Mouse (Mus musculus): Measurements from ENCODE around the gene Spata25. TPM values are rescaled to one million over a fixed set of nuclear protein-coding genes. Genes with fewer than 3 reads are reported as not detected.
A peak's percentile ranks its signal among the peaks of the same experiment; 100 is the strongest.

Spata25 gene
- polyA plus RNA-seq, 1 experiment from 2014 or later, result not detected

GRCm38 (mm10) chr2:164793236-164793635 is 35.1 kb downstream of the Spata25 start:
- WGBS, result 75% methylated on average over 3 of the region's 3 CpGs

GRCm38 (mm10) chr2:164792400-164793190 is 35.7 kb downstream of the Spata25 start:
- Histone ChIP-seq H3K9ac (ENCODE audit: low read length) (no peak overlapping the region), H3K36me3 (ENCODE audit: control insufficient read depth, insufficient read depth, low read length) (peaks cover 73% of the 10 kb centered on the region), H3K9me3 (ENCODE audit: control insufficient read depth, low read length) (no peaks in the 10 kb centered on the region), H3K4me2 (ENCODE audit: low read length) (no peak overlapping the region), H3K4me3 (ENCODE audit: low read depth, low read length) (no peak overlapping the region), H3K27me3 (replicated peaks; ENCODE audit: control insufficient read depth, insufficient read depth, low read length) (no peaks in the 10 kb centered on the region), H3K4me1 (replicated peaks; ENCODE audit: control insufficient read depth, insufficient read depth, low read length) (no peaks in the 10 kb centered on the region), H3K27ac (ENCODE audit: low read depth) (no peak overlapping the region)
- ATAC-seq (replicated peaks; ENCODE audit: low FRiP score, low TSS enrichment, low read depth) (no peak), DNase-seq (ENCODE audit: low spot score) (no peak)
- 90% methylated on average over 12 of the region's 12 CpGs for WGBS

More at GRCm38 (mm10) chr2:164793236-164793635, 35.1 kb downstream of the Spata25 start:
- no peak overlapping the region for H3K4me2 ChIP-seq (ENCODE audit: low read length)
- peaks cover 78% of the 10 kb centered on the region for H3K36me3 ChIP-seq (ENCODE audit: control insufficient read depth, insufficient read depth, low read length)
- no peak overlapping the region for H3K27ac ChIP-seq (ENCODE audit: low read depth)
- no peaks in the 10 kb centered on the region for H3K9me3 ChIP-seq (ENCODE audit: control insufficient read depth, low read length)
- no peak overlapping the region for H3K4me3 ChIP-seq (ENCODE audit: low read depth, low read length)
- ATAC-seq (replicated peaks; ENCODE audit: low FRiP score, low TSS enrichment, low read depth), result no peak
- peak; percentile 74 for DNase-seq (ENCODE audit: low spot score)
- no peaks in the 10 kb centered on the region for H3K27me3 ChIP-seq (replicated peaks; ENCODE audit: control insufficient read depth, insufficient read depth, low read length)
- no peak overlapping the region for H3K9ac ChIP-seq (ENCODE audit: low read length)
- H3K4me1 ChIP-seq (replicated peaks; ENCODE audit: control insufficient read depth, insufficient read depth, low read length), result no peaks in the 10 kb centered on the region

- Histone ChIP-seq H3K27me3 (replicated peaks; ENCODE audit: control insufficient read depth, insufficient read depth, low read length) (no peaks in the 10 kb centered on the region), H3K27ac (ENCODE audit: low read depth) (no peak overlapping the region), H3K4me2 (ENCODE audit: low read length) (no peak overlapping the region), H3K36me3 (ENCODE audit: control insufficient read depth, insufficient read depth, low read length) (peaks cover 71% of the 10 kb centered on the region), H3K4me1 (replicated peaks; ENCODE audit: control insufficient read depth, insufficient read depth, low read length) (peaks cover 4% of the 10 kb centered on the region), H3K4me3 (ENCODE audit: low read depth, low read length) (no peak overlapping the region), H3K9ac (ENCODE audit: low read length) (no peak overlapping the region), H3K9me3 (ENCODE audit: control insufficient read depth, low read length) (no peaks in the 10 kb centered on the region)
- WGBS, result 91% methylated on average over 18 of the region's 18 CpGs
- DNase-seq (ENCODE audit: low spot score) (no peak), ATAC-seq (replicated peaks; ENCODE audit: low FRiP score, low TSS enrichment, low read depth) (no peak)
These were observed 36.5 kb downstream of the Spata25 start for GRCm38 (mm10) chr2:164791841-164792261.

- Histone ChIP-seq H3K36me3 (ENCODE audit: control insufficient read depth, insufficient read depth, low read length) (peaks cover 57% of the 10 kb centered on the region), H3K27me3 (replicated peaks; ENCODE audit: control insufficient read depth, insufficient read depth, low read length) (no peaks in the 10 kb centered on the region), H3K27ac (ENCODE audit: low read depth) (no peak overlapping the region), H3K4me3 (ENCODE audit: low read depth, low read length) (no peak overlapping the region), H3K4me1 (replicated peaks; ENCODE audit: control insufficient read depth, insufficient read depth, low read length) (peaks cover 8% of the 10 kb centered on the region), H3K9me3 (ENCODE audit: control insufficient read depth, low read length) (no peaks in the 10 kb centered on the region), H3K4me2 (ENCODE audit: low read length) (no peak overlapping the region), H3K9ac (ENCODE audit: low read length) (no peak overlapping the region)
- WGBS, result 71% methylated on average over 4 of the region's 4 CpGs
- DNase-seq (ENCODE audit: low spot score) (no peak), ATAC-seq (replicated peaks; ENCODE audit: low FRiP score, low TSS enrichment, low read depth) (no peak)
These were observed 37.9 kb downstream of the Spata25 start for GRCm38 (mm10) chr2:164790451-164790850.

GRCm38 (mm10) chr2:164788411-164788810 is 39.9 kb downstream of the Spata25 start:
- no peak overlapping the region for H3K4me3 ChIP-seq (ENCODE audit: low read depth, low read length)
- H3K4me1 ChIP-seq (replicated peaks; ENCODE audit: control insufficient read depth, insufficient read depth, low read length), result peaks cover 13% of the 10 kb centered on the region
- 51% methylated on average over 4 of the region's 4 CpGs for WGBS
- no peaks in the 10 kb centered on the region for H3K27me3 ChIP-seq (replicated peaks; ENCODE audit: control insufficient read depth, insufficient read depth, low read length)
- H3K4me2 ChIP-seq (ENCODE audit: low read length), result no peak overlapping the region
- no peaks in the 10 kb centered on the region for H3K9me3 ChIP-seq (ENCODE audit: control insufficient read depth, low read length)
- H3K9ac ChIP-seq (ENCODE audit: low read length), result no peak overlapping the region
- ATAC-seq (replicated peaks; ENCODE audit: low FRiP score, low TSS enrichment, low read depth) (no peak), DNase-seq (ENCODE audit: low spot score) (no peak)
- no peak overlapping the region for H3K27ac ChIP-seq (ENCODE audit: low read depth)
- H3K36me3 ChIP-seq (ENCODE audit: control insufficient read depth, insufficient read depth, low read length), result peaks cover 41% of the 10 kb centered on the region

- no peaks in the 10 kb centered on the region for H3K9me3 ChIP-seq (ENCODE audit: control insufficient read depth, low read length)
- H3K27ac ChIP-seq (ENCODE audit: low read depth), result no peak overlapping the region
- ATAC-seq (replicated peaks; ENCODE audit: low FRiP score, low TSS enrichment, low read depth) (no peak), DNase-seq (ENCODE audit: low spot score) (no peak)
- no peaks in the 10 kb centered on the region for H3K27me3 ChIP-seq (replicated peaks; ENCODE audit: control insufficient read depth, insufficient read depth, low read length)
- WGBS, result 85% methylated on average over 10 of the region's 10 CpGs
- peaks cover 13% of the 10 kb centered on the region for H3K4me1 ChIP-seq (replicated peaks; ENCODE audit: control insufficient read depth, insufficient read depth, low read length)
- peaks cover 35% of the 10 kb centered on the region for H3K36me3 ChIP-seq (ENCODE audit: control insufficient read depth, insufficient read depth, low read length)
- H3K4me2 ChIP-seq (ENCODE audit: low read length), result no peak overlapping the region
- H3K9ac ChIP-seq (ENCODE audit: low read length), result no peak overlapping the region
- H3K4me3 ChIP-seq (ENCODE audit: low read depth, low read length), result no peak overlapping the region
These were observed 40.6 kb downstream of the Spata25 start for GRCm38 (mm10) chr2:164787779-164788178.

- peak overlapping the region; percentile 81 for H3K4me2 ChIP-seq (ENCODE audit: low read length)
- WGBS, result 83% methylated on average over 3 of the region's 3 CpGs
- H3K36me3 ChIP-seq (ENCODE audit: control insufficient read depth, insufficient read depth, low read length), result peaks cover 28% of the 10 kb centered on the region
- H3K4me3 ChIP-seq (ENCODE audit: low read depth, low read length), result peak overlapping the region; percentile 70
- H3K9me3 ChIP-seq (ENCODE audit: control insufficient read depth, low read length), result no peaks in the 10 kb centered on the region
- DNase-seq (ENCODE audit: low spot score) (no peak), ATAC-seq (replicated peaks; ENCODE audit: low FRiP score, low TSS enrichment, low read depth) (no peak)
- no peak overlapping the region for H3K27ac ChIP-seq (ENCODE audit: low read depth)
- H3K27me3 ChIP-seq (replicated peaks; ENCODE audit: control insufficient read depth, insufficient read depth, low read length), result no peaks in the 10 kb centered on the region
- no peak overlapping the region; the same call in 1 of the 2 replicates for H3K9ac ChIP-seq (ENCODE audit: low read length)
- H3K4me1 ChIP-seq (replicated peaks; ENCODE audit: control insufficient read depth, insufficient read depth, low read length), result peaks cover 13% of the 10 kb centered on the region
These were observed 41.3 kb downstream of the Spata25 start for GRCm38 (mm10) chr2:164787032-164787431.

- WGBS, result 5% methylated on average over 15 of the region's 15 CpGs
- peak overlapping the region; percentile 69 for H3K9ac ChIP-seq (ENCODE audit: low read length)
- ATAC-seq (replicated peaks; ENCODE audit: low FRiP score, low TSS enrichment, low read depth), result peak; percentile 9
- DNase-seq (ENCODE audit: low spot score), result no peak
- peaks cover 22% of the 10 kb centered on the region for H3K36me3 ChIP-seq (ENCODE audit: control insufficient read depth, insufficient read depth, low read length)
- H3K4me1 ChIP-seq (replicated peaks; ENCODE audit: control insufficient read depth, insufficient read depth, low read length), result peaks cover 13% of the 10 kb centered on the region
- H3K27ac ChIP-seq (ENCODE audit: low read depth), result peak overlapping the region; percentile 87
- peak overlapping the region; percentile 70 for H3K4me3 ChIP-seq (ENCODE audit: low read depth, low read length)
- no peaks in the 10 kb centered on the region for H3K27me3 ChIP-seq (replicated peaks; ENCODE audit: control insufficient read depth, insufficient read depth, low read length)
- H3K4me2 ChIP-seq (ENCODE audit: low read length), result peak overlapping the region; percentile 81
- no peaks in the 10 kb centered on the region for H3K9me3 ChIP-seq (ENCODE audit: control insufficient read depth, low read length)
These were observed 41.9 kb downstream of the Spata25 start for GRCm38 (mm10) chr2:164786388-164786885.

Data from intestine, embryonic 14.5 days (tissue).